Mouse (Mus musculus) ES-E14 (cell line): Measurements from ENCODE around the gene Adora1.

Source experiments
- CHD2 ChIP-seq: IDR thresholded peaks from 2 replicates; pipeline ENCODE4 v1.6.1; 2014; ENCODE audit warnings: mild to moderate bottlenecking, low read depth, low read length, inconsistent platforms
- ZNF384 ChIP-seq: IDR thresholded peaks from 2 replicates; pipeline ENCODE4 v1.6.1; 2012; ENCODE audit warnings: low read depth, low read length, inconsistent platforms

DNA sequence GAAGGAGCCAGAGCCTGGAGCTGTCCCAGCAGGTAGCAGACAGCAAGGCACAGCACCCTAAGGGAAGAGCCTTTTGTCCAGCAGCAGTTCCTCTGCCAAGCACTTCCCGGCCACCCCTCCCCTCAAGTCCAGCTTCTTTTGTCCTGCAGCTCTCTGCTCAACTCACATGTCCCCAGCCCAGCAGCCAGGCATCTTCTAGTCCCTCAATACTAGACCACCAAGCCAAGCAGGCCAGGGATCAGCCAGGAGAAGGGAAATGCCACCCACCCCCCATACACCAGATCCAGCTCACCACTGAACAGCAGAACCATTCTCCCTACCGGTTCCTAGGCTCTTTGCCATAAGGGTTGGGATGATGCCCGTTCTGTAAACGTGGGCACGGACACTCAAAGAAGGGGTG lies 15.6 kb downstream of the Adora1 start:
- no peak for TF ChIP-seq CHD2
- TF ChIP-seq ZNF384: no peak
